Mouse (Mus musculus) right cerebral cortex, postnatal 36 days (tissue): ENCODE results near the gene Cars.
"Not testable (repeated sequence)": the region's sequence is repeated elsewhere in the genome, so short reads cannot be mapped to it uniquely, and the experiment has no call there.

Experiments
- DNase-seq, 2 experiments: peaks; one replicate each; pipeline ENCODE4 v3.0.0; 2022; ENCODE audit warnings: low spot score in 2 of 2, mixed read lengths in 1 of 2

Cars gene

GRCm38 (mm10) chr7:143599428-143600230, at the start of gene Cars:
TSS of gene Cars (minus strand) at chr7:143600090.
- peak; percentile 91 to 95 for DNase-seq

GRCm38 (mm10) chr7:143649034-143649768, 49.3 kb upstream of the Cars start, which contains the start of gene Tnfrsf22:
TSS of gene Tnfrsf22 (minus strand) at chr7:143649661.
- DNase-seq: peak; percentile 60 to 76

GRCm38 (mm10) chr7:143643949-143644348, 44.1 kb upstream of the Cars start:
- DNase-seq: not testable (repeated sequence)

- no peak for DNase-seq
These were observed 36.8 kb upstream of the Cars start for GRCm38 (mm10) chr7:143636674-143637073.

- DNase-seq: no peak
These were observed 31.6 kb upstream of the Cars start for GRCm38 (mm10) chr7:143631503-143631902.

- DNase-seq: no peak
These were observed 29.6 kb upstream of the Cars start for GRCm38 (mm10) chr7:143629501-143629900.

- DNase-seq: no peak
These were observed 28.6 kb upstream of the Cars start, which contains the start of gene Tnfrsf26 for GRCm38 (mm10) chr7:143628540-143628939. TSS of gene Tnfrsf26 (minus strand) at chr7:143628722.

- DNase-seq: no peak
These were observed 27.8 kb upstream of the Cars start for GRCm38 (mm10) chr7:143627555-143628286.

- DNase-seq: no peak
These were observed 26.3 kb upstream of the Cars start for GRCm38 (mm10) chr7:143626178-143626577.

- no peak for DNase-seq
These were observed 25.3 kb upstream of the Cars start for GRCm38 (mm10) chr7:143625151-143625550.

GRCm38 (mm10) chr7:143624561-143624960, 24.7 kb upstream of the Cars start:
- no peak for DNase-seq

GRCm38 (mm10) chr7:143620951-143621350, 21.1 kb upstream of the Cars start:
- DNase-seq: no peak

- no peak for DNase-seq
These were observed 14.7 kb upstream of the Cars start for GRCm38 (mm10) chr7:143614404-143615135.

- DNase-seq: no peak
These were observed 12.3 kb upstream of the Cars start for GRCm38 (mm10) chr7:143612215-143612614.

- no peak for DNase-seq
These were observed 5.4 kb upstream of the Cars start for GRCm38 (mm10) chr7:143605321-143605720.

- DNase-seq: no peak
These were observed 5.0 kb upstream of the Cars start for GRCm38 (mm10) chr7:143604889-143605288.

GRCm38 (mm10) chr7:143601705-143602104, 1.8 kb upstream of the Cars start:
- DNase-seq: no peak

GRCm38 (mm10) chr7:143600231-143600740, 396 bp upstream of the Cars start:
- no peak for DNase-seq

GRCm38 (mm10) chr7:143594865-143595264, 5.0 kb downstream of the Cars start:
- no peak for DNase-seq

GRCm38 (mm10) chr7:143592255-143592654, 7.6 kb downstream of the Cars start:
- DNase-seq: no peak

- DNase-seq: no peak
These were observed 11.9 kb downstream of the Cars start for GRCm38 (mm10) chr7:143588006-143588405.
